Mouse (Mus musculus): Measurements from ENCODE around the gene Det1.

Det1 gene

DNA sequence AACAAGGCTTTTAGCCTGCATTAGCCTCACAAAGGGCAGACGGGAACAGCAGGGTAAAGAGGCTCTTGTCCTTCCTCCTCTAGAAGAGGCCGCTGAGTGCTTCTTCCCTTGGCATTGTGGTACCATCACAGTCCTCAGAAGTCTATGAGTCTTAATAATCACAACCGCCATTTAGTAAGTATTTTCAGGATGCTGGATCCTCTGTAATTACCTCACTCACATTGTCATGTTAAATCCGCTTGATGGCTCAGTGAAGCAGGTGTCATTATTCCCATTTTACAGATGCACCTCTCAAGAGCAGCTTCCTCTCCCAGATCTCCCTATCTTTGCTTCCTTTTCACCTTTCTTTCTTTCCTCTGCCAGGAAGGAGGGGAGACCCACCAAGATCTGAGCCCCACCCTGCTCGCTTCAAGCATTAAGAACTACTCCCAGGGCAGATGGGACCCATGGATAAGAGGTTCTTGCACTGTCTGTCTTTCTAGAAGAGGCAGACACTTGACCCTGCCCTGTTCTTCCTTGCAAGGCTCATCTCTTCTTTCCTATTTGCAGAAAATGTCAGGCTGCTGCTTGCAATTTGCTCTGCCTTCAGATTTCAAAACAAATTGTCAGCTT lies 8.1 kb upstream of the Det1 start:
- no peak for ATAC-seq (ENCODE audit: insufficient number of reproducible peaks, low FRiP score, low TSS enrichment)

DNA sequence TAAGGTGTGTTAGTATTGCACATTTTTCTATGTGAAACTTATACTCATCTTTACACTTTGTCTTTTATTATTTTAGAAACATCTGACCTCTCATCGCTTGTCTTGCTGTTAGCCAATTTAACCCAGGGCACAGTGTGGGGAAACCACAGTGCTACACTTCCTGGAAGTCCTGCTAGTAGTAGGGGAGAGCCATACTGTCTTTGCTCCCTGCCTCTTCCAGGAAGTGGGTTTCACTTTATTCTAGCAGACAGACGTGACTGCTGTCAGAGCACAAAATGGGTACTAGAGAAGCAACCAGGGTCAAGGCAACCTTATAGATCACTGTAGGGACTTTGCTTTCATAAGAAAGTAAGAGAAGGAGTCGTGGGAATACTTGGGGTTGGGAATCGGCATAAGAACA lies 7.0 kb upstream of the Det1 start:
- ATAC-seq (ENCODE audit: insufficient number of reproducible peaks, low FRiP score, low TSS enrichment), result no peak

DNA sequence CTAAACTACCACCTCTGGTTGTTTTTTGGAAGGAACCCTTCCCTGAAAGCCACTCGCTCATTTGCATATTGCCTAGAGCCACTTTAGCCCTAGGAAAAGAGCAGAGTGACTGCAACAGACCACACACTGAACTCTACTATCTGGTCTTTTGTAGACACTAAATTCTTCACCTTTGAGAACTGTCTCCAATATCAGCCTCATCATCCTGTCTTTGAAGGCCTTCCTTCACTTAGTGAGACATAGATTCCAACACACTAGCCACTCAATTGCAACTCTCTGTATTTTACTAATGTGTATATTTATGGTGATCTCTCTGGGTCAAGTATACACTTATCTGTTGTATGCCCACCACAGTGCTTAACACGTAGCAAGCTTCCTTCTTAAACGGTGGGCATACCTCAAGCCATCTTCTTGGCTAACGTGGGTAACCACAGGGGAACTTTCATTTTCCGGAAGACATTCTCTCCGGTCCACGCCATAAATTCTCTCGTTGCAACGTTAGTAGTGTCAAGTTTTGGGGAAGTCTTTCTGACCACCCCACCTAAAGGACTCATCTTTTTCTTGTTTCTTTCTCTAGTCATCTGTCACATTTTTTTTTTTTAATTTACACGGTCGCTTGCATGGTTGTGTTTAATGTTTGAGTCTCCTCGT lies 872 bp downstream of the Det1 start:
- no peak for ATAC-seq (ENCODE audit: insufficient number of reproducible peaks, low FRiP score, low TSS enrichment)

DNA sequence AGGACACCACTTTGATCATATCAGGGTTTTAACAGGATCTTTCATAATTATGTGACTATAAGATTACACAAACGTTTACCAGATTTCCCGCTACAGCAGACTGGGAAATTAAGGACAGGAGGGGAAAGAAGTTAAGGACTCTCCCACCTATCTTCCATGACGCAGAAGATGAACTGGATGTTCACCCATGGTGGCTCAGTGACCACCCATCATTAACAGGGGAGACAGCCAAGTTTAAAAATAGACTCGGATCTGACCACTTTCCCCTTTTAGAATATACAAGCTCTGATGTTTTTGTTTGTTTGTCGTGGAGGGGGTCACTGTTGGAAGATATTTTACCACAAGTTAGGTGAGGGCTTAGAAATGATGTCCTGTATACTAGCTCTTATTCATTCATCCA lies 5.5 kb downstream of the Det1 start:
- no peak for ATAC-seq (ENCODE audit: insufficient number of reproducible peaks, low FRiP score, low TSS enrichment)

- ATAC-seq (ENCODE audit: insufficient number of reproducible peaks, low FRiP score, low TSS enrichment), result no peak
Observed at GRCm38 (mm10) chr7:78837250-78837649, 9.8 kb downstream of the Det1 start.

- no peak for ATAC-seq (ENCODE audit: insufficient number of reproducible peaks, low FRiP score, low TSS enrichment)
Observed at GRCm38 (mm10) chr7:78835656-78836055, 11.4 kb downstream of the Det1 start.

DNA sequence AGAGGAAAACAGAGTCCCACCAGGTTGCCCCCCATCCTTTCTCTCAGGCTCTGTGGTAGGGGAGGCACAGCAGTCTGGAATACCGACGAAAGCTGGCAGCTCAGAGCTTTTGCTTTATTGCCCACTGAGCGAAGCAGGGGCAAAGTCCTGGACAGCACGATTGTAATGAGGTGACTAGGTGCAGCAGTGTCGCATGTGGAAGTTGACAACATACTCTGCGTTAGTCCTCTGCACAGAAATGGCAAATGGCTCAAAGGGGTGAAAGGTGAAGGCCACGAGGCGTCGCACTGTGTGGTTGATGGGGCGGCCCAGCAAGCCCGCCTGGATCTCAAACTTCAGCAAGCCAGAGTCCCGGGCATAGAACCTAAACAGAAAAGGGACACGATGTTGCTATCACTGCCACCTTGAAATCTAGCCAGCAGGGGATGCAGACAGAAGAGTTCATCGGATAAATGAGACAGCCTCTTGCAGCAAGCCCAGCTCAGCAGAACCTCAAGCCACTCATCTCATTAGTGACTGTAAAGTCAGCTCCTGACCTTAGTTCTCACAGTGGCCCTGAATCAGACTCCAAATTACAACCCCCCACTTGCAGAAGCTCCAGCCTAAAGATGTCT lies 19.2 kb downstream of the Det1 start:
- no peak for ATAC-seq (ENCODE audit: insufficient number of reproducible peaks, low FRiP score, low TSS enrichment)

DNA sequence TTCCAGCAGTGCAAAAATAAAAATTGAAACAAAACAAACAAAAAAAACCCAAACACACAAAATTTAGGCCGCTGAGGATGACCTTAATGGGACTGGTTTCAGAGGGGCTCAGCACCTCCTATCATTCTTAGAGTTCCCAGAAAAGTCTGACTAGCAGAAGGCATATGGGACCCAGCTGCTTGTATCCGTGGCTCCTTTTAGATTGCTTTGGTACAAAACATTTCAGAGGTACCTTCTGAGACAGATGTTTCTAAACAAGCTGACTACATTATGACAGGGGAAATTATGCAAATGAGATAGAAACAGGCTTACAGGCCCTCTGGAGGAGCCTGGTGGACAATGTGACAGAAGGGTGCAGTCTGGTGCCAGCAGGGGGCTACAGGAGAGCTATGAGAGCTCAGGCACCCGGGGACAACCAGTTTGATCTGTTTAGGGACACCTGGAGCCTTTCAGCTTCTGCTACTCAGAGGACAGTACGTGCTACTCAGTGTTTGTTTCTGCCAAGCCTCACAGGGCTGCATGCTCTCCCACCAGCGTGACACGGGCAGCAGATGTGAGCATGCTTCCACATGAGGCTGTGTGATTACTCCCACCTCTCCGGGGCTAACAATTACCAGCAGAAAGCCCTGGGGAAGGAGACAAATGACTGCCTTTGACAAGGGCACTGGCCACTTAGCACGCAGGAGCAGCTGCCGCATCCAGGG lies 20.2 kb downstream of the Det1 start:
- no peak for ATAC-seq (ENCODE audit: insufficient number of reproducible peaks, low FRiP score, low TSS enrichment)

- no peak for ATAC-seq (ENCODE audit: insufficient number of reproducible peaks, low FRiP score, low TSS enrichment)
Observed at GRCm38 (mm10) chr7:78818336-78818735, 28.7 kb downstream of the Det1 start.

DNA sequence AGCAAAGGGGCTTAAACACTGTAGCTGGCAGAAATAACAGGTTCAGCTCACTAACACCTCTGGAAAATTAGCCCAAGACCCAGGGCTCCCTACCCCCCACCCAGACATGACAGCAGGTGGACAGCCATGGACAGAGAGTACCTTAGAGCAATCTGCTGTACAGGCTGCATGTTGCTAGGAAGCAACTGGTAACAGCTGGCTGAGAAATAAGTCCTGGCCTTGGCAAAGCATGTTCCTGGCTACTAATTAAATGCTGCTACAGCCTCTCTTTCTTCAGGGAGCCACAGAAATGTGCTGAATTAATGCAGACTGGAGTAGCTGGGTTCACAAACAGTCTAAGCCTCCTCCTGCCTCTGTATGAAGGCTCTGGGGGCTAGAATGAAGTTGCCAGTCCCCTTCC lies 32.3 kb downstream of the Det1 start:
- ATAC-seq (ENCODE audit: insufficient number of reproducible peaks, low FRiP score, low TSS enrichment), result no peak

DNA sequence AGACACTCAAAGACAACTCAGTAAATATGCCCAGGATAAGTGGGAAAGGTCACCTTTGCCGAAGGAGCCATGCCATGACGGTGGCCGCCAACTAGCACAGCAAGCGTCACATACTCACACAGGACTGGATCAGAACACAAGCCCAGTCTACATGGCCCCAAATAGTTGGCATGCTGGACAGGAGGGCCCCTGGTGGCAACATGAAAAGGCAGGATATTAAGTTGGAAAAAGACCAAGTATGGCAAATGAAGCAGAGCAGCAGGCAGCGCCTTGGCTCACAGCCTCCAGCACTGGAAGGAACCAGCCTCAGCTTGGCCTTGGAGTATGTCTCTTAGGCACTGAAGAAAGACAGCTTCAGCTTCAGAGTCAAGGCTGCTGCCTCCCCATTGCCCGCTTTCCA lies 33.3 kb downstream of the Det1 start:
- ATAC-seq (ENCODE audit: insufficient number of reproducible peaks, low FRiP score, low TSS enrichment), result peak; percentile 74

GRCm38 (mm10) chr7:78807192-78807591 lies 39.9 kb downstream of the Det1 start:
- ATAC-seq (ENCODE audit: insufficient number of reproducible peaks, low FRiP score, low TSS enrichment), result no peak

DNA sequence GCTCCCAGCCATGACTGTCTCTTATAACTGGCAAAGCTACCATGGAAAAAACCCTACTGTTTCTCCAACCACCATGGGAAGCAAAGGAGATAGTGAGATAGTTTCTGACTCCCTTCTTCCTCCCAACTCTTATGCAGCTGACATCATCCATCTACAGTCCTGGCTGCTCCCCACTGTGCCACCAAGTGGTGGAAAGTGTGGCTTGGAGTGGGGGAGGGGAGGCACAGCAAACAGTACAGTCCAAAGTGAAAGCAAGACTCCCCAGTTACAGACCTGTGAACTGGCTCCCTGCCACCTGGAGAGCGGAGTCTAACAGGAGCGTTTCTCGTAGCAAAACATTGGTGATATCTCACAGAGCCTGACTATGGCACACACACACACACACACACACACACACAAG lies 43.2 kb downstream of the Det1 start:
- no peak for ATAC-seq (ENCODE audit: insufficient number of reproducible peaks, low FRiP score, low TSS enrichment)

- no peak for ATAC-seq (ENCODE audit: insufficient number of reproducible peaks, low FRiP score, low TSS enrichment)
Observed at GRCm38 (mm10) chr7:78799730-78800496, 47.1 kb downstream of the Det1 start.

GRCm38 (mm10) chr7:78797843-78798455 lies 49.1 kb downstream of the Det1 start:
- no peak for ATAC-seq (ENCODE audit: insufficient number of reproducible peaks, low FRiP score, low TSS enrichment)

- ATAC-seq (ENCODE audit: insufficient number of reproducible peaks, low FRiP score, low TSS enrichment), result no peak
Observed at GRCm38 (mm10) chr7:78796624-78797023, 50.4 kb downstream of the Det1 start.

- ATAC-seq (ENCODE audit: insufficient number of reproducible peaks, low FRiP score, low TSS enrichment), result no peak
Observed at GRCm38 (mm10) chr7:78794571-78795092, 52.4 kb downstream of the Det1 start.

DNA sequence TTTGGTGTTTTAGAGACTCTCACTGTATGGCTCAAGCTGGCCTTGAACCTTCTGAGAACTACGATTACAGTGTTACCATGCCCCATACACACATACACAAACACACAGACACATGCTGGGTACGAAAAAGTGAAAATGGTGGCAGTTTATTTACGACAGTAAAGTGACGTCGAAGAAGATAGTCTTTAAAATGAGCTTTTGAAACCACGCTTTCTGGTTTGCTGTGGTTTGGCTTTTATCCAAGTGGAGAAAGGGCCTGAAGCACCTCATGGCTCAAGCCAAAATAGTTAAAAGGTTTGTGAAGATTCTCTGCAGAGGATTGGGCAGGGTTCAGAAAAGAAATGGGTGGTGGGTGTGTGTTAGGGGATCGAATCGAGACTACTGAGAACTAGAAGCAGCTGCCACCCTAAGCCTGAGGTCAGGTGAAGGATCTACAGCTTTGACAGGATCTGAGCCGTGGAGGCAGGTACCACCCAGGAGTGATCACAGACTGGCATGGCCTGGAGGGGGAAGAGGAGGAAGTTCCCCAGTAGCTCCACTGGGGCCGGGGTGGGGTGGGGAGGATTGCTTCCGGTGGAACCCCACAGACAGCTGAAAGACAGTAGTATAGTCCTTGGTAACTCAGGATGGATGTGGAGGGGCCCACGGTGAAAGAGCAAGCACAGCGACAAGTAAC lies 53.0 kb downstream of the Det1 start:
- no peak for ATAC-seq (ENCODE audit: insufficient number of reproducible peaks, low FRiP score, low TSS enrichment)

Data from cerebellum, adult (tissue).